Mouse (Mus musculus) embryonic facial prominence, embryonic 11.5 days (tissue): ENCODE measurements around the gene Gse1. TPM values are rescaled to one million over a fixed set of nuclear protein-coding genes. Genes with fewer than 3 reads are reported as not detected.
A peak's percentile ranks its signal among the peaks of the same experiment; 100 is the strongest.

Source experiments
- ATAC-seq: fragments of 200-750 bp; cut with Nextera tagmentation; replicated peaks from 2 replicates; pipeline ENCODE4 v1.8.0; 2017; ENCODE audit warnings: low read depth; ENCODE audit not compliant: insufficient number of reproducible peaks, low FRiP score, low TSS enrichment
- DNase-seq: peaks from one replicate; pipeline ENCODE4 v3.0.0-alpha.2; 2015; ENCODE audit warnings: low spot score
- H3K27ac ChIP-seq: fragments of 300-500 bp; sonication (generic); replicated peaks from 2 replicates; pipeline ENCODE4 v1.5.1; 2014; ENCODE audit warnings: mild to moderate bottlenecking, low read depth, low read length, control low read depth
- H3K27me3 ChIP-seq: fragments of 300-500 bp; sonication (generic); 2 replicates; pipeline ENCODE4 v1.6.1; 2014; ENCODE audit warnings: mild to moderate bottlenecking, low read length, moderate library complexity, mixed read lengths; ENCODE audit not compliant: control insufficient read depth, insufficient read depth
- H3K36me3 ChIP-seq: fragments of 300-500 bp; sonication (generic); replicated peaks from 2 replicates; pipeline ENCODE4 v1.6.1; 2014; ENCODE audit warnings: low read depth, mild to moderate bottlenecking, low read length, moderate library complexity, mixed read lengths; ENCODE audit not compliant: control insufficient read depth, insufficient read depth
- H3K4me1 ChIP-seq: fragments of 300-500 bp; sonication (generic); 2 replicates; pipeline ENCODE4 v1.6.1; 2014; ENCODE audit warnings: low read length, mixed read lengths; ENCODE audit not compliant: control insufficient read depth, insufficient read depth
- H3K4me2 ChIP-seq: fragments of 300-500 bp; sonication (generic); 2 replicates; pipeline ENCODE4 v1.6.1; 2014; ENCODE audit warnings: low read depth, mild to moderate bottlenecking, control low read depth, low read length, moderate library complexity
- H3K4me3 ChIP-seq: fragments of 300-500 bp; sonication (generic); 2 replicates; pipeline ENCODE4 v1.5.1; 2014; ENCODE audit warnings: low read depth, low read length, control low read depth
- H3K9ac ChIP-seq: fragments of 300-500 bp; sonication (generic); replicated peaks from 2 replicates; pipeline ENCODE4 v1.6.1; 2014; ENCODE audit warnings: mild to moderate bottlenecking, control low read depth, low read length
- H3K9me3 ChIP-seq: fragments of 300-500 bp; sonication (generic); replicated peaks from 2 replicates; pipeline ENCODE4 v1.6.1; 2016; ENCODE audit warnings: mild to moderate bottlenecking, low read length, inconsistent platforms, mixed read lengths; ENCODE audit not compliant: control insufficient read depth
- WGBS: fragments of 180-500 bp; shearing (Covaris S2); extraction: QIAGEN DNeasy Blood & Tissue Kit; methylation state at CpG from one replicate; pipeline ENCODE4 v1.1.7; 2014; 5-methylcytosine and 5-hydroxymethylcytosine counted together
- polyA plus RNA-seq: library from polyadenylated mRNA; unstranded; fragments of >200 nt; fragmentation: Nextera tagmentation; extraction: Ambion mirVana; gene quantifications from 2 replicates; pipeline ENCODE4 v1.2.1, GENCODE M21; 2014

The Gse1 gene
- polyA plus RNA-seq, 1 experiment from 2014 or later: 8.1 TPM

DNA sequence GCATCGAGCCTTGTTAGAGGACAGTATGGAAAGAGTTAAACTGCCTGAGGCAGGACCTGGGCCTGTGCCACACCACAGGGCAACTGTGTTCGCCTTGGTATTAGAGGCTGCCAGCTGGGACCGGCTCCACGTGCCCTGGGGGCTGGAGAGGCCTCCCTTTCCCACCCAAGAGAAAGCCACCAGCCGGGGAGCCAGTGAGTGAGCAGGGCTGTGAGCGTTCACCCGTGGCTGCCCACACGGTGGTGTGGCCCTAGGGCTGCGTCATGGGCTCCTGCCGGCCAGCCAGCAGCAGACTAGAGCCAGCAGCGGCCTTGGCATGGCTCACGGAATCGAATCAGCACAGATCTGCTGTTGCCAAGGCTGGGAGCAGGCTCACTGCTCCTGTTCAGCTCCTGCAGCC lies 42.2 kb downstream of the Gse1 start:
- Histone ChIP-seq H3K4me2 (no peak overlapping the region), H3K9me3 (no peaks in the 10 kb centered on the region), H3K27me3 (no peaks in the 10 kb centered on the region), H3K9ac (no peak overlapping the region), H3K4me3 (no peak overlapping the region), H3K36me3 (no peaks in the 10 kb centered on the region), H3K27ac (no peak overlapping the region), H3K4me1 (peaks cover 28% of the 10 kb centered on the region)
- WGBS: 81% methylated on average over 13 of the region's 13 CpGs
- ATAC-seq: no peak
- no peak for DNase-seq

- WGBS: 85% methylated on average over 4 of the region's 4 CpGs
- Histone ChIP-seq H3K9me3 (no peaks in the 10 kb centered on the region), H3K4me1 (peaks cover 26% of the 10 kb centered on the region), H3K4me3 (no peak overlapping the region), H3K9ac (no peak overlapping the region), H3K36me3 (no peaks in the 10 kb centered on the region), H3K27ac (no peak overlapping the region), H3K27me3 (no peaks in the 10 kb centered on the region), H3K4me2 (no peak overlapping the region)
- ATAC-seq: no peak
- DNase-seq: no peak
Observed at GRCm38 (mm10) chr8:120273430-120273829, 45.2 kb downstream of the Gse1 start.

GRCm38 (mm10) chr8:120276051-120276890 lies 48.0 kb downstream of the Gse1 start:
- H3K4me2 ChIP-seq: peak overlapping the region; percentile 52
- H3K4me3 ChIP-seq: peak overlapping the region; percentile 23
- WGBS: 1% methylated on average over 47 of the region's 49 CpGs
- H3K4me1 ChIP-seq: peaks cover 33% of the 10 kb centered on the region
- H3K27me3 ChIP-seq: no peaks in the 10 kb centered on the region
- peak overlapping the region; percentile 92 for H3K27ac ChIP-seq
- no peaks in the 10 kb centered on the region for H3K9me3 ChIP-seq
- peak overlapping the region; percentile 53 for H3K9ac ChIP-seq
- DNase-seq (peak; percentile 98), ATAC-seq (peak; percentile 83)
- no peaks in the 10 kb centered on the region for H3K36me3 ChIP-seq

GRCm38 (mm10) chr8:120276891-120277426 lies 48.7 kb downstream of the Gse1 start:
- Histone ChIP-seq H3K27ac (peak overlapping the region; percentile 92), H3K27me3 (no peaks in the 10 kb centered on the region), H3K9ac (peak overlapping the region; percentile 53), H3K4me1 (peaks cover 33% of the 10 kb centered on the region), H3K36me3 (no peaks in the 10 kb centered on the region), H3K9me3 (no peaks in the 10 kb centered on the region), H3K4me2 (peak overlapping the region; percentile 52), H3K4me3 (peak overlapping the region; percentile 23)
- WGBS: 4% methylated on average over 16 of the region's 16 CpGs
- DNase-seq (peak; percentile 72), ATAC-seq (peak; percentile 2)

- peaks cover 37% of the 10 kb centered on the region for H3K4me1 ChIP-seq
- no peak for ATAC-seq
- no peaks in the 10 kb centered on the region for H3K9me3 ChIP-seq
- no peaks in the 10 kb centered on the region for H3K27me3 ChIP-seq
- H3K27ac ChIP-seq: no peak overlapping the region; the same call in 1 of the 2 replicates
- no peaks in the 10 kb centered on the region for H3K36me3 ChIP-seq
- no peak overlapping the region for H3K9ac ChIP-seq
- H3K4me2 ChIP-seq: no peak overlapping the region
- DNase-seq: no peak
- H3K4me3 ChIP-seq: no peak overlapping the region
- WGBS: 50% methylated on average over 14 of the region's 14 CpGs
Observed at GRCm38 (mm10) chr8:120278009-120278408, 49.8 kb downstream of the Gse1 start.

GRCm38 (mm10) chr8:120279418-120279817 lies 51.2 kb downstream of the Gse1 start:
- H3K9me3 ChIP-seq: no peaks in the 10 kb centered on the region
- peaks cover 45% of the 10 kb centered on the region for H3K4me1 ChIP-seq
- H3K36me3 ChIP-seq: no peaks in the 10 kb centered on the region
- 0 out of 2 replicates have a peak overlapping the region, but pooled peaks have one; percentile 35 for H3K27ac ChIP-seq
- no peak overlapping the region for H3K9ac ChIP-seq
- H3K27me3 ChIP-seq: no peaks in the 10 kb centered on the region
- H3K4me3 ChIP-seq: no peak overlapping the region
- DNase-seq (no peak), ATAC-seq (no peak)
- H3K4me2 ChIP-seq: no peak overlapping the region
- WGBS: 89% methylated on average over 7 of the region's 8 CpGs

GRCm38 (mm10) chr8:120281487-120281886 lies 53.2 kb downstream of the Gse1 start:
- Histone ChIP-seq H3K4me2 (no peak overlapping the region), H3K27ac (no peak overlapping the region), H3K9me3 (no peaks in the 10 kb centered on the region), H3K4me3 (no peak overlapping the region), H3K9ac (no peak overlapping the region), H3K27me3 (no peaks in the 10 kb centered on the region), H3K4me1 (peaks cover 42% of the 10 kb centered on the region), H3K36me3 (no peaks in the 10 kb centered on the region)
- ATAC-seq: no peak
- WGBS: 18% methylated on average over 4 of the region's 4 CpGs
- DNase-seq: peak; percentile 91

DNA sequence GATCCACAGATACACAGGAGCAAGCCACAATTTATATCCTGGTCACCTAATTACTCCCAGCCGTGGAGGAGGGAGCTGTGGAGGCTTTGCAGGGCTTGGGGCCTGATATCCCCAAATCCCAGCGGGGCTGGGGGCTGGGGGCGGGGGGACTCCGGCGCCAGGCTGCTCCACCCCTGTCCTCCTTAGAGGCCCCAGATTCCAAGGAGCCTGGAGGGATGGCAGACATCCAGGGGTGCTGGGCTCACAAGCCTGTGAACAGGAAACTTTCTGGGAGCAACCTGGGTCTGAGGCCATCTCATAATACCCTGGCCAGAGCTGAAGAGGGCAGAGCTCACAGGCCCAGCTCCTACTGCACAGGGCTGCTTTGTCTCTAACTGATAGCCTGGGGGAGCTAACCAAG lies 54.2 kb downstream of the Gse1 start:
- H3K36me3 ChIP-seq: no peaks in the 10 kb centered on the region
- H3K9me3 ChIP-seq: no peaks in the 10 kb centered on the region
- DNase-seq (peak; percentile 53), ATAC-seq (0 out of 2 replicates have a peak, but pooled peaks have one; percentile 3)
- peak overlapping the region; percentile 63 for H3K27ac ChIP-seq
- no peak overlapping the region; the same call in 1 of the 2 replicates for H3K9ac ChIP-seq
- no peak overlapping the region for H3K4me3 ChIP-seq
- H3K4me1 ChIP-seq: peaks cover 34% of the 10 kb centered on the region
- no peaks in the 10 kb centered on the region for H3K27me3 ChIP-seq
- WGBS: 16% methylated on average over 5 of the region's 5 CpGs
- H3K4me2 ChIP-seq: no peak overlapping the region
